Mouse (Mus musculus) embryonic fibroblast, embryonic 13.5 days (primary cell): Measurements from ENCODE around the gene BC067074.

Experiments used
- CTCF ChIP-seq: IDR thresholded peaks from 2 replicates; pipeline ENCODE4 v1.5.1; 2011; ENCODE audit warnings: mild to moderate bottlenecking, control low read depth, low read length, moderate library complexity, borderline replicate concordance; ENCODE audit not compliant: insufficient read depth
- POLR2A ChIP-seq: IDR thresholded peaks from 2 replicates; pipeline ENCODE4 v1.6.1; 2011; ENCODE audit warnings: low read depth, mild to moderate bottlenecking, control low read depth, low read length, moderate library complexity

DNA sequence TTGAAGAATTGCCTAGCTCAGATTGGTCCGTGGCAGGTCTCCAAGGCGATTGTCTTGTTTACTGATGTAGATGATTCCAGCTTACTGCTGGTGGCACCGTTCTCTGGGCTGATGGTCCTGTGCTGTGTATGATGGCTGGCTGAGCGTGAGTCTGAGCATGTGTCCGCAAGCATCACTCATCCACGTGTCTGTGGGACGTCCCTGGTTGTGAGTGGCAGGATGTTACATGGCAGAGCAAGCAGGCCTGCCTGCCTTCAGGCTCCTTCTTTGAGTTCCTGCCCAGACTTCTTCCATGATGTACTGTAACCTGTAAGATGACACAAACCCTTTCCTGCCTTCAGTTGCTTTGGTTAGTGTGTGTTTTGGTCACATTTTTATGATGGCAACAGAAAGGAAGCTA, 5.8 kb upstream of the BC067074 start:
- TF ChIP-seq CTCF (no peak), POLR2A (no peak)
